Mouse (Mus musculus): ENCODE measurements around the gene Chst3. TPM values are rescaled to one million over a fixed set of nuclear protein-coding genes. Genes with fewer than 3 reads are reported as not detected.
"Not testable (repeated sequence)": the region's sequence is repeated elsewhere in the genome, so short reads cannot be mapped to it uniquely, and the experiment has no call there.

The Chst3 gene
- total and polyA plus RNA-seq, 2 experiments from 2014 or later = 0.61 to 3.9 TPM

DNA sequence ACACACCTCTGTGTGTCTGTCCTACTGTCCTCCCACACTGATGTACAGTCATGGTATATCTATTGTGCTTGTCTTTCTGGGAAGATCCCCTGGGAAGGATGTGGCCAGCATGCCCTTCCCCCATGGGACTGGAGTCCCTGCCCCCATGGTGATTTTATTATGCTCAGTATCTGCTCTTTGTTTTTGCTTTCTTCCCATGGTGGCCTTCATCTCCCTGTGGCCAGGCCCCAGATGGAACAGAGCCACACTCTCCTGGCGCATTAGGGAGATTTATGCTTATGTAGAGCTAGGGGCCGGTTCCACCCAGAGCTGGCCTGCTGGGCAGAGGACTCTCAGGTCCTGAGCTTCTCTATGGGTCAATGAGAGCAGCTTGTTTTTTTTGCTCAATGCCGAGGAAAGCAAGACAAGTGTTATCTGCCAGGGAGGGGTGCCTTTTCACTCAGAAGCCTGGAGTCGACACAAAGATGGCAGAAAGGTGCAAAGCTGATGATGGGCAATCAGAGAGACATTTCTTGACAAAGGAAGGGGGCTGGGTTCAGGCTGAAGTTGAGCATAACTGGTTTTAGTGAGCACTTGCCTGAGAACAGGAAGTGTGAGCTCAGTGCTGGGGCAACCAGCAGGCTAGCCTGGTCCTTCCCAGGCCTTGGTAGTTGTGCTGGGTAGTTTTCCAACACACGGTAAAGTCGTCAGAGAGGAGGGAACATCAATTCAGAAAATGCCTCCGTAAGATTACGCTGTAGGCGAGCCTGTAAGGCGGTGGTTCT, 48.6 kb downstream of the Chst3 start:
- no peak overlapping the region for H3K4me3 ChIP-seq (ENCODE audit: low read depth, low read length)
- TF ChIP-seq CTCF (IDR thresholded peaks at IDR 0.05; ENCODE audit: low read depth) = no peak
- H3K27ac ChIP-seq (ENCODE audit: low read depth, low read length) = no peak overlapping the region
- ATAC-seq = no peak
- H3K36me3 ChIP-seq (ENCODE audit: insufficient read depth) = no peaks in the 10 kb centered on the region
- no peaks in the 10 kb centered on the region for H3K9me3 ChIP-seq (ENCODE audit: low read length)
- no peaks in the 10 kb centered on the region for H3K27me3 ChIP-seq (ENCODE audit: insufficient read depth, low read length)
- no peak overlapping the region for H3K4me2 ChIP-seq (ENCODE audit: low read depth)
- no peaks in the 10 kb centered on the region for H3K4me1 ChIP-seq (ENCODE audit: insufficient read depth)
- no peak for DNase-seq
- H3K9ac ChIP-seq = no peak overlapping the region
- WGBS = 81% methylated on average over 10 of the region's 10 CpGs

DNA sequence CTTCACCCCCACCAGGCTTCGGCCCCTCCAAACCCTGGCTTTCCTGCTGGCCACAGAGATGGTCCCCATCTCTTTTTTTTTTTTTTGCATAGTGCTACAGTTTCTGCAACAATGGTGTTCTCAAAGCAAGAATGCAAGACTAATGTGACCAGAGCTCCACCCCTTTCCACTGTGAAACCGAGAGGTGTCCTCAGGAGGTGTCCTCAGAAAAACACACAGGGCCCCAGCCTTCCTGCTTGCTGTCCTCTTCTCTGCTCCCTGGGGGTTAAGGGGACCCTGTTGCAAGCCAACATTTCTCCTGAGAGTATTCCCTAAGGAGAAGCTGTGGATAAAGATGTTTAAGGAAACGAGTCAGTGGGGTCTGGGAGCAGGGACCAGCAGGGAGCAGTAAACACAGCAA, 50.1 kb downstream of the Chst3 start:
- H3K4me3 ChIP-seq (ENCODE audit: low read depth, low read length) = no peak overlapping the region
- H3K36me3 ChIP-seq (ENCODE audit: insufficient read depth) = no peaks in the 10 kb centered on the region
- 62% methylated on average over 3 of the region's 3 CpGs for WGBS
- DNase-seq (no peak), ATAC-seq (no peak)
- no peak for TF ChIP-seq CTCF (IDR thresholded peaks at IDR 0.05; ENCODE audit: low read depth)
- no peaks in the 10 kb centered on the region for H3K4me1 ChIP-seq (ENCODE audit: insufficient read depth)
- no peaks in the 10 kb centered on the region for H3K27me3 ChIP-seq (ENCODE audit: insufficient read depth, low read length)
- H3K4me2 ChIP-seq (ENCODE audit: low read depth) = no peak overlapping the region
- no peak overlapping the region for H3K9ac ChIP-seq
- no peaks in the 10 kb centered on the region for H3K9me3 ChIP-seq (ENCODE audit: low read length)
- no peak overlapping the region for H3K27ac ChIP-seq (ENCODE audit: low read depth, low read length)

DNA sequence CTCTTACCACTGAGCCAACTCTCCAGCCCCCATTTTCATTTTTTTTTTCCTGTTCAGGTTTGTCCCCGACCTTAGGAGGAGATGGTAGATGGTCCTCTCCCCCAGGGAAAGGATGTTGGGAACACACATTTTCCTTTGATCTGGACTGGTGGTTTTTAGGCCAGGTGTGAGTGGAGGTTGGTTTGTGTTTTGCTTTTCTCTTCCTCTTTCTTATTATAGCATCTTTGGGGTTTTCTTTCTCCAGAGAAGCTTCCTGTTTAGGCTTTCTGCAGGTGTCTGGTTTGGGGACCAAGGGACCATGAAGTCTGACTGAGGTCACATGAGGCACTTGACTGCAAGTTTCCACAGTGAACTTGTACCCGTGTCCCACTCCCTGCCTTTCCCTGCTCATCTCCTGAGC, 50.8 kb downstream of the Chst3 start:
- no peak overlapping the region for H3K27ac ChIP-seq (ENCODE audit: low read depth, low read length)
- DNase-seq (no peak), ATAC-seq (no peak)
- H3K4me1 ChIP-seq (ENCODE audit: insufficient read depth) = no peaks in the 10 kb centered on the region
- H3K4me3 ChIP-seq (ENCODE audit: low read depth, low read length) = no peak overlapping the region
- no peak overlapping the region for H3K9ac ChIP-seq
- H3K9me3 ChIP-seq (ENCODE audit: low read length) = no peaks in the 10 kb centered on the region
- TF ChIP-seq CTCF (IDR thresholded peaks at IDR 0.05; ENCODE audit: low read depth) = no peak
- H3K27me3 ChIP-seq (ENCODE audit: insufficient read depth, low read length) = no peaks in the 10 kb centered on the region
- no peak overlapping the region for H3K4me2 ChIP-seq (ENCODE audit: low read depth)
- H3K36me3 ChIP-seq (ENCODE audit: insufficient read depth) = no peaks in the 10 kb centered on the region
- WGBS = 75% methylated on average over 2 of the region's 2 CpGs

DNA sequence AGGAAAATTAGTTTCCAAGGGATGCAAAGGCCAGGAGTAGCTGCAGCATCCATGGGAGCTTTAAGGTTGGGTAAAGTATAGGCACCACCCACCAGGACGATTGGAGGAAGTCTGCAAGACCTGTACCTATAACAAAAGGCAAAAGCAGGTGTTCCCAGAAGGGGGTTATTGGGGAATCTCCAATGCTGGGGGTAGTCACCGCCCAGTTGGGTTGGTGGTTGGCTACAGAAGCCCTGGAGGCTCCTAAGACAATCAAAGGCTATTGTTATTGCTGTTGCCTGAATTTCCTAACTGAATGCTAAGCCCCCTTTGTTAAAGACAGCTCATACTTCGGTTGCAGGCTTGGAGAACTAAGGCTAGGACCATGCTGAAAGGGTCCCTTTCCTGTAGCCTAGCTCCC, 53.0 kb downstream of the Chst3 start:
- Histone ChIP-seq H3K4me1 (ENCODE audit: insufficient read depth) (no peaks in the 10 kb centered on the region), H3K36me3 (ENCODE audit: insufficient read depth) (no peaks in the 10 kb centered on the region), H3K9me3 (ENCODE audit: low read length) (no peaks in the 10 kb centered on the region), H3K27me3 (ENCODE audit: insufficient read depth, low read length) (no peaks in the 10 kb centered on the region), H3K9ac (no peak overlapping the region), H3K4me2 (ENCODE audit: low read depth) (no peak overlapping the region), H3K4me3 (ENCODE audit: low read depth, low read length) (no peak overlapping the region), H3K27ac (ENCODE audit: low read depth, low read length) (no peak overlapping the region)
- no peak for TF ChIP-seq CTCF (IDR thresholded peaks at IDR 0.05; ENCODE audit: low read depth)
- no peak for DNase-seq
- no peak for ATAC-seq
- WGBS = 15% methylated on average over 3 of the region's 3 CpGs

DNA sequence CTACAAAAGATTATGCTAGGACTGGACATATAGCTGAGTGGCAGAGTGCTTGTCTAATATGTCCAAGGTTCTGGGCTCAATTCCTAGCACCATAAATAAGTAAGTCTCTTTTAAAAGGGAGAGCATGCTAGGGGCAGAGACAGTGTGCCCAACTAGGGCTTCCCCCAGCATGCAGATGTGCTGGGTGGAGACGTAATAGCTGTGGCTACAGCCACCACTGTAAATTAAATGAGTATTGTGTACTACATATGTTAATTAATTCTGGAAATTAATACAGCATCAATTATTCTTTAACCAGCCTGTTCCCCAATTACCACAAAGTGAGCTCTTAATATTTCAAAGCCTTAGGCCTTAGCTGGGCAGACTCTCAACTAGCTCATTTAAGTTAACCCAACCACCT, 54.2 kb downstream of the Chst3 start:
- no peak for TF ChIP-seq CTCF (IDR thresholded peaks at IDR 0.05; ENCODE audit: low read depth)
- ATAC-seq (no peak), DNase-seq (no peak)
- Histone ChIP-seq H3K4me1 (ENCODE audit: insufficient read depth) (no peaks in the 10 kb centered on the region), H3K36me3 (ENCODE audit: insufficient read depth) (no peaks in the 10 kb centered on the region), H3K9me3 (ENCODE audit: low read length) (no peaks in the 10 kb centered on the region), H3K27me3 (ENCODE audit: insufficient read depth, low read length) (no peaks in the 10 kb centered on the region), H3K4me3 (ENCODE audit: low read depth, low read length) (no peak overlapping the region), H3K27ac (ENCODE audit: low read depth, low read length) (no peak overlapping the region), H3K4me2 (ENCODE audit: low read depth) (no peak overlapping the region), H3K9ac (no peak overlapping the region)
- WGBS = 74% methylated on average over 1 of the region's 1 CpGs

DNA sequence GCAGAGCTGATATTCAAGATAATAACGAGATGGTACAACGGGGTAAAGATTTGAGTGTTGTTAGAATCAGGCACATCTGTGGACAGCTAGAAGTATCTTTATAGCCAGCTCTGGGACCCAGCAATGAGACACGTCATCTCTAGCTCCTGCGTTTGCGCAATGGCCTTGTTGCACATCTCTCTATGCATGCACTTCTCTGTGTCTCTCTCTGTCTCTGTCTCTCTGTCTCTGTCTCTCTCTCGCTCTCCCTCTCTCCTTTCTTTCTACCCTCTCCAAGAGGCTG, 56.1 kb downstream of the Chst3 start:
- Histone ChIP-seq H3K4me3 (ENCODE audit: low read depth, low read length) (no peak overlapping the region), H3K36me3 (ENCODE audit: insufficient read depth) (no peaks in the 10 kb centered on the region)

DNA sequence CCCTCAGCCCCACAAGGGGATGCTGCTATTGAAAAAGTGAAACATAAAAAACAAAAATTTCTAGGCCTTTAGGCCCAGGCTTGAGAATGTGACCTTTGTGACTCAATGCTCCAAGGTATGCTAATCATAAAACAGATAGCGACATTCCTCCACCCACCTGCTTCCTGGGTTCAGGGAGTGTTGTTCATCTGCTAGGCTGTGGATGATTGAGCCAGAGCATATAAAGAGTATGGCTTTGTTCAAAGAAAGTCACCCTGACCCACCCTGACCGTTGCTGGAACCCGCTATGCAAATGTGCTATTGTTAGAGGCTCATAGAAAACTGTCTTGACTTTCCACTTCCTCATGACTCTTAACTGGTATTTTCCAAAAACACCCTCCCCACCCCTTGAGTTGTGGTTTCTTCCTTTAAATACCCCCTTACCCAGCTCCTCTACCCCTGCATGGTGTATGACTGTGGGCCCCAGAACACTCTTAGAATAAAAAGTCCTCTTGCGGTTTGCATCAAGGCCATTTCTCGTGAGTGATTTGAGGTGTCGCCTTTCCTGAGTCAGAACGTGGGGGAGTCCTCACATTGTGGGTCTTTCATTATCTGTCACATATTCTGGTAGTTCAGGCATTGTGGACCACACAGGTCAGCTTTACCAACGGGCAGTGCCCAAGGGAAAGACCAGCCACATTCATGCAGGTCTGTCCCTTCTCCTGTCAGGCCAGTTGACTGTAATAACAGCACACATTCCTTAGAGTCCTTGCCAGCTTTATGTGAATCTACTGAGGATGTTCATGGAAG, 56.7 kb downstream of the Chst3 start:
- not testable (repeated sequence) for H3K27ac ChIP-seq (ENCODE audit: low read depth, low read length)

More for the DNA sequence above, 56.1 kb downstream of the Chst3 start:
- H3K27me3 ChIP-seq (ENCODE audit: insufficient read depth, low read length) = no peaks in the 10 kb centered on the region
- H3K4me1 ChIP-seq (ENCODE audit: insufficient read depth) = no peaks in the 10 kb centered on the region
- DNase-seq (no peak), ATAC-seq (no peak)
- no peak for TF ChIP-seq CTCF (IDR thresholded peaks at IDR 0.05; ENCODE audit: low read depth)
- H3K27ac ChIP-seq (ENCODE audit: low read depth, low read length) = no peak overlapping the region
- H3K9me3 ChIP-seq (ENCODE audit: low read length) = no peaks in the 10 kb centered on the region
- 94% methylated on average over 6 of the region's 6 CpGs for WGBS
- H3K4me2 ChIP-seq (ENCODE audit: low read depth) = no peak overlapping the region
- H3K9ac ChIP-seq = no peak overlapping the region

DNA sequence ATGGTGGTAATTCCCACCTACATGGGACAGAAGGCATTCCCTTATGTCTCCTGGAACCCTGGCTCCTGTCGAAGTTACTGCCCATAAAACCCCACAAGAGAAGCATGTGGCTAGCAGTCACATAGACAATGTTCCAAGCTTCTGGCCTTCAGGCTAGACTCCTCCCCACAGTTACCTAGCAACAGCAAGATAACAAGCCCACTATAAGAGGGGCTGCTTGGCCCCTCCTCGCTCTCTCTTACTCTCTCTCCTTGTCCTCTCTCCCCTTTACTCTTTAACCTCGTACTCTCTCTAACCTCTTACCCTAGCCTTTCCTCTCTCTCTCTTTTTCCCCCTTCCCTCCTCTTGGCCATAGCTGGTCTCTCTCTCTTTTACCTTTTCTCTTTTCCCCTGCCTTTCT, 57.7 kb downstream of the Chst3 start:
- not testable (repeated sequence) for H3K4me3 ChIP-seq (ENCODE audit: low read depth, low read length); H3K36me3 ChIP-seq (ENCODE audit: insufficient read depth); H3K4me1 ChIP-seq (ENCODE audit: insufficient read depth); ATAC-seq; H3K27ac ChIP-seq (ENCODE audit: low read depth, low read length); H3K9me3 ChIP-seq (ENCODE audit: low read length); DNase-seq; H3K4me2 ChIP-seq (ENCODE audit: low read depth); H3K27me3 ChIP-seq (ENCODE audit: insufficient read depth, low read length); H3K9ac ChIP-seq
- WGBS = 79% methylated on average over 3 of the region's 3 CpGs

More for the DNA sequence above, 56.7 kb downstream of the Chst3 start:
- not testable (repeated sequence) for ATAC-seq; DNase-seq; H3K9me3 ChIP-seq (ENCODE audit: low read length); H3K4me1 ChIP-seq (ENCODE audit: insufficient read depth); H3K36me3 ChIP-seq (ENCODE audit: insufficient read depth); H3K9ac ChIP-seq; H3K4me2 ChIP-seq (ENCODE audit: low read depth); H3K27me3 ChIP-seq (ENCODE audit: insufficient read depth, low read length); H3K4me3 ChIP-seq (ENCODE audit: low read depth, low read length)
- WGBS = 83% methylated on average over 8 of the region's 8 CpGs

Measured in forebrain, postnatal 0 days (tissue).